Mouse (Mus musculus): ENCODE data around the gene Treml2.
A peak's percentile ranks its signal among the peaks of the same experiment; 100 is the strongest.

Gene Treml2

DNA sequence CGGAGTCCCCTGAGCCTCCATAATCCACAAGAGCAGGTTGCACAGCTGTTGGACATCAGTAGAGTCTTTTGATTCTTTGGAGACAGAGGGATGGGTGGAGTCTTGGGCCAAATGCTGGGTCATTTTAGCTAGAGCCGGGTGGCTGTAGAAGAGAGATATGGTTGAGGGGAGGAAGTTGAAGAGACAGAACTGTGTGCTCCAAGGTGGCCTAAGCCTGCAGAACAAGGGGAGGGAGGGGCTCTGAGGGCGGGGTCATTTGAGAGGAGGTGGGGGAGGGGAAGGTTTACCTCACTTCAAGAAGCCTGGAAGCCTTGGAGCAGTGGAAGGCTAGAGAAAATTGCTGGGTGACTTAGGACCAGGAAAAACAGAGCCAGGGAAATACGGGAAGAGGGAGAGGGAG is at the start of gene Treml2:
Gene Treml2, plus strand, starts transcription at position 296 of the 400 bp plus-strand sequence.
- peak; percentile 22 for DNase-seq (ENCODE audit: low read depth, low spot score)

- DNase-seq (ENCODE audit: low read depth, low spot score) = no peak
Measured at GRCm38 (mm10) chr17:48249501-48249900, 49.8 kb upstream of the Treml2 start.

DNA sequence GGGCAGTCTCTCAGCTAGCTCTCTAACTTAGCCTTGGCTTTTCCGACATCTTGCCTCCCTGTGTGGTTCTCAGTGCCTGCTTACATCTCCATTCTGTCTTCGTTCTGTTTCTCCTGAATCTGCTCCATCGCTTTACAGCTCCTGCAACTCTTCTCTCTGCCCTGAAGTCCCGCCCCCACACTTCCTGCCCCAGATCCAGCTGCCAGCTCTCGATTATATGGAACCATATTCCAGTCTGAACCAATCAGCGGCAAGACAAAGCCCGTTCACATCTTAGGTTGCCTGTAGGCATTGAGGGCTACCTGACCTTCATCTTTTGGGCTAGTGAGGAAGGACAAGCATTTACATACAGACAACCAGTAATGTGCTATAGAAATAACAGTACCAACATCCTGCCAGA is 48.7 kb upstream of the Treml2 start:
- DNase-seq (ENCODE audit: low read depth, low spot score) = no peak

GRCm38 (mm10) chr17:48256575-48256974 is 42.7 kb upstream of the Treml2 start:
- no peak for DNase-seq (ENCODE audit: low read depth, low spot score)

DNA sequence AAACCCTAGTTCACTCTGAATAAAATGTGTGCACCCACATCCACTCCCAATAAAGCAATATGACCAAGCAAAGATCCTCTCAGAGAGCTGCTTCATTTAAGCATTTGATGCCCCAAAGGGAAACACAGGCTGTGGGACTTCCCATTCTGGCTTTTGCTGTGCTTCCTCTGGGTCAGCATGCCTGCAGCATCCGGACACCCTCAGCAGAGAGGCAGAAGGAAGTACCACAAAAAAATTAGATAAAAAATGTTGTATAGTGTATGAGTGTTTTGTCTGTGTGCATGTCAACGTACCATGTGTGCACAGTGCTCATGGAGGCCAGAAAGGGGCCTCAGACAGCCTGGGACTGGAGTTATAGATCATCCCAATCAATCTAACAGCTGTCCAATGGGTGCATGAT is 37.4 kb upstream of the Treml2 start:
- DNase-seq (ENCODE audit: low read depth, low spot score) = no peak

DNA sequence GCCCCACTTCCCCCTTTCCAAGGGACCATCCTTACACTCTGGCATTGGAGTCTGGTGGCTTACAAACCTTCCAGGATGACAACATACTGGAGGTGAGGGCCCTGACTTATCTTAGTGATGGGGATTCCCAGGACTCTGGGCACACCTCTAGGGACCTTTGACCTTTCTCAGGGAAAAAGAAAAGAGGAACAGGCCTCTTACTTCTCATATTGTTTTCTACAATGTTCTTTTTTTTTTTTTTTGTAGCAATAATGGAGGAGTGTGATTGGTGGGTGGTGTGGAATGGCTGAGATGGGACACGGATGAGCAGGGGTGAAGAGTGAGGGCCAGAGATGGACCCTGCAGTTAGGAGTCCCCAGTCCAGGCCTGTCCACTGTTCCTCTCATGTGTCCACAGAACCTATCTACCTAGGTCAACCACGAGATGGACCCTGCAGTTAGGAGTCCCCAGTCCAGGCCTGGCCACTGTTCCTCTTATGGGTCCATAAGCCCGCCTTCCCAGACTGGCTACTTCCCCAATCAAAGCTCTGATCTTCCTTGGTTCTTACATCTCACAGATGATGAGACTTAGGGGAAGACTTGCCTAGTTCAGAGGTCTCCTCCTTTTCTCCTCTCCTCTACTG is 35.4 kb upstream of the Treml2 start, which contains the start of gene Treml4:
Gene Treml4, plus strand, starts transcription at position 555 of the 622 bp plus-strand sequence.
- DNase-seq (ENCODE audit: low read depth, low spot score) = no peak

GRCm38 (mm10) chr17:48264662-48265061 is 34.6 kb upstream of the Treml2 start:
- no peak for DNase-seq (ENCODE audit: low read depth, low spot score)

- no peak for DNase-seq (ENCODE audit: low read depth, low spot score)
Measured at GRCm38 (mm10) chr17:48266138-48266537, 33.2 kb upstream of the Treml2 start.

DNA sequence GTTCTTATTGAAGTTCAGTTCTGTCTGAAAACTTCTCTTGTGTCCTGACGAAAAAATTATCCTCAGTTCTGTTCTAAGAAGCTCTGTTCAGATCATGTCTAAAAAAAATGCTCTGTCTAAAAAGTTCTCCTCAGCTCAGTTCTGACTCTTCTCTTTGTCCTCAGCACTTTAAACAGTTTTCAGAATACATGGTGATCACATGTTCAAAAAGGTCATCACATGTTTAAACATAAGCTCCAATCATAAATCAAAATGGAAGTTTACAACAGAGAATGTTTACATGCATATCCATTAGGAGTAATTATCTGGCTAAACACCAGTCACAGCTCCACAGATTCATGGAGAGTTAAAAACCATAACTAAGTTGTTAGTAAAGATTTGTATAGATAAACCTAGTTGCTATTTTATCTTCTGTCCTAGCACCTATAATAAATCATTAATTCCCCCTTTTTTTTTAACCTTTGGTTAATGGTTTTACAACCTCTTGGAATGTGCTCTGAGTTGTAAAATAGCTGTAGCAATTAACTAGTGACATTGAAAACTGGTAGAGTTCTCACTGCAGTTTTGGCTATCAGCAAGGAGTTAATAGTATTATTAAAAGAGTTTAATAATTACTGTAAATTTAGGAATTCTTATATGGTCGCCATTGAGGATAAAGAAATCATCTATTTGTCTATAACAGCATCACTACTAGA is 32.5 kb upstream of the Treml2 start:
- no peak for DNase-seq (ENCODE audit: low read depth, low spot score)

GRCm38 (mm10) chr17:48267591-48267990 is 31.7 kb upstream of the Treml2 start:
- DNase-seq (ENCODE audit: low read depth, low spot score) = no peak

DNA sequence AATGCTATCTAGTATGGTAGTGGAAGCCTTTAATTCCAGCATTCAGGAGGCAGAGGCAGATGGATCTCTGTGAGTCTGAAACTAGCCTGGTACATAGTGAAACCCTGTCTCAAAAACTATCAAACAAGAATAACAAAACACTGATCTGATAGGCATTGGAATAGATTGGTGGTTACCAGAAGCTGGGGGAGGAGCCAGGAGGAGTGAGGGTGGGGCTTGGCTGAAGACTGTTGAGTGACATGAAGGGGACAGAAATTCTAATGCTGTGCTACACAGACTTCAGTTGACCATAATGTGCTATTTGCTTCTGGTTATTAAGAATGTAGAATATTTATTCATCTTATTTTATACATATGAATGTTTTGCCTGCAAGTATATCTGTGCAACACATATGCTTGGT is 31.0 kb upstream of the Treml2 start:
- no peak for DNase-seq (ENCODE audit: low read depth, low spot score)

DNA sequence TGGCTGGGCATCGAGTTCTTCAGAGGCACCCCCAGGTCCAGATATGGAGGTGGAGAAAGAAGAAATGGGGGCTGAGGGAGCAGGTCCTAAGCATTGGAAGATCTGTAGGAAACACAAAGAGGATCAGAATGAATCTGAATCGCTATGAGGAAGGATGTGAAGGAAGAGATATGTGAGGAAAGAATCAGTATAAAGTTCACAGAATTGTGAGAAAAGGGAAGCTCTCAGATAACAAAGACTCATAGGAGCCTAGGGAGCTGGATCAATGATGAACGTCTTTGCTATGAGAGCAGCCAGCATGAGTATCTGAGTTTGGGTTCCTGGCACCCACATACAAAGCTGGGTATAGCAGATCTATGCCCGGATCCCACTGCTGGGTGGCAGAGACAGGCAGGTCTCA is 29.5 kb upstream of the Treml2 start:
- no peak for DNase-seq (ENCODE audit: low read depth, low spot score)

- no peak for DNase-seq (ENCODE audit: low read depth, low spot score)
Measured at GRCm38 (mm10) chr17:48272158-48272557, 27.1 kb upstream of the Treml2 start.

- no peak for DNase-seq (ENCODE audit: low read depth, low spot score)
Measured at GRCm38 (mm10) chr17:48272598-48272997, 26.7 kb upstream of the Treml2 start.

GRCm38 (mm10) chr17:48274098-48274497 is 25.2 kb upstream of the Treml2 start:
- DNase-seq (ENCODE audit: low read depth, low spot score) = no peak

GRCm38 (mm10) chr17:48274885-48275284 is 24.4 kb upstream of the Treml2 start:
- DNase-seq (ENCODE audit: low read depth, low spot score) = peak; percentile 89

GRCm38 (mm10) chr17:48275736-48276135 is 23.6 kb upstream of the Treml2 start:
- DNase-seq (ENCODE audit: low read depth, low spot score) = no peak

DNA sequence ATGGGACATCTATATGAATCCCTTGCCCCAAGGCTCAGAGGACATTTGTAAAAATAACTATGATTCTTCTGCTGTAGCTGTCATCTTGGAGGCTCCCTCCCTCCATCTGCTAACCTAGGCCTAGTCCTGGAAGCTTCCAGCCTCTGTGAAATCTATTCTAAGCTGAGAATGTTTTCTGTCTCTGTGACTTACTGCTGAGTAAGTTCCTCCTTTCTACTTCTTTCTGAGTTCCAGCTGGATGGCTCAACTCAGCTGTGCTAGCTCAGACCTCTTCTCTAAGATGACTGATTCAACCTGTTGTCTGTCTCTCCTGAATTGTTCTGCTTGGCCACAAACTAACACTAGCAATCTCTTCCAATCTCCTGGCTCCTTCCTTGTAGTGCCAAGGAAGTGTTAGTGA is 20.9 kb upstream of the Treml2 start:
- DNase-seq (ENCODE audit: low read depth, low spot score) = no peak

DNA sequence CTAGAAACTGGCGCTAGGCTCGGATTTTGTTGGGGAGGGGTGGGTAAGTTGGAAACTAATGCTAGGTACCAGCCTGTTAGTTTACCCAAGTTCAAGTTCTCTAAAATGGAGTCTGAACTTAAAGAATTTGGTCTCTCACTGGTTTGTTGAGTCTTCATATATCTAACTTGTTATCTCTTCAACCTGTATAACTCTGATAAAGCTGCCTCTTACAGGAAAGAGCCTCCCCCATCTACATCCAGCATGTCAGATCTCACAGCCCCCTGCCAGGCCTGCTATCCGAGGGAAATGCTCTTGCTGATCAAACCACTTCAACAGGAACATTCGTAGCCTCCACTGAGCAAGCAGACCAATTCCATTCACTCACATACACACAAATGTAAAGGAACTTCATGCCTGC is 20.3 kb upstream of the Treml2 start:
- DNase-seq (ENCODE audit: low read depth, low spot score) = no peak

- DNase-seq (ENCODE audit: low read depth, low spot score) = no peak
Measured at GRCm38 (mm10) chr17:48280943-48281738, 18.2 kb upstream of the Treml2 start.

DNA sequence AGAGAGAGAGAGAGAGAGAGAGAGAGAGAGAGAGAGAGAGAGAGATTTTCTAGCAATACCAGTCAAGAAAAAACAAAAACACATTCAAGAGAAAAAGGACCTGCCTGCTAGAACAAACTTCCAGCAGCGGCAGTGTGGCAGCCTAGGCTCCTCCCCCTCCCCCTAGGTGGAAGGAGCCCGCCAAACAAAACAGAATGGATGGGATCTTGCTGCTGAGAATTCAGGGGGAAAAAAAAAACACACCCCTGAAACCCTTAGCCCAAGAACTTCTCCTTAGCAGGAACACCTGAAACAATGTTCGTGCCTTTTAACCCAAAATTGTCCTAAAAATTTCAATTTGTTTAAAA is 17.6 kb upstream of the Treml2 start:
- DNase-seq (ENCODE audit: low read depth, low spot score) = peak; percentile 17

GRCm38 (mm10) chr17:48286765-48287164 is 12.5 kb upstream of the Treml2 start:
- DNase-seq (ENCODE audit: low read depth, low spot score) = no peak

GRCm38 (mm10) chr17:48287276-48287675 is 12.0 kb upstream of the Treml2 start:
- no peak for DNase-seq (ENCODE audit: low read depth, low spot score)
